Mouse (Mus musculus): Measurements from ENCODE around the gene Olfr218.
"Not testable (repeated sequence)": the region's sequence is repeated elsewhere in the genome, so short reads cannot be mapped to it uniquely, and the experiment has no call there.

The Olfr218 gene

DNA sequence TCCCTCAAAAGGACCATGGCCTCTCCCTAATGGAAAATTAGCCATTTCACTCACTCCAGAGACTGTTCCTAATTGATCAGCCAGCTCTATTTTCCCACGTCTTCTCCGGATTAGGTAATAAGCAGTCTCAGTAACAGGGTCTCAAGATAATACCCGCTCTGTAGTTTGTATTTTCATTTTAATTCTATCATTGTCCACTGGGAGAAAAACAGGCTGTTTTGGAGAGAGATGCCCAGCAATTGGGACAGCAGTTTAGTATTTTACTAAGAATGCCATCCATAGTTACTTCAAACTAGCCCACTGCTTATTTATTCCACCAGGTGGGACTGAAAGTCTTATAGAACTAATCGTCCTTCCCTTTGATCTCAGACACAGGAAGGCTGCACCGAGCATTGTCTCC is at the start of gene Olfr218:
Olfr218 (plus strand) TSS at position 301 of the 400 bp plus-strand sequence.
- no peak for DNase-seq

DNA sequence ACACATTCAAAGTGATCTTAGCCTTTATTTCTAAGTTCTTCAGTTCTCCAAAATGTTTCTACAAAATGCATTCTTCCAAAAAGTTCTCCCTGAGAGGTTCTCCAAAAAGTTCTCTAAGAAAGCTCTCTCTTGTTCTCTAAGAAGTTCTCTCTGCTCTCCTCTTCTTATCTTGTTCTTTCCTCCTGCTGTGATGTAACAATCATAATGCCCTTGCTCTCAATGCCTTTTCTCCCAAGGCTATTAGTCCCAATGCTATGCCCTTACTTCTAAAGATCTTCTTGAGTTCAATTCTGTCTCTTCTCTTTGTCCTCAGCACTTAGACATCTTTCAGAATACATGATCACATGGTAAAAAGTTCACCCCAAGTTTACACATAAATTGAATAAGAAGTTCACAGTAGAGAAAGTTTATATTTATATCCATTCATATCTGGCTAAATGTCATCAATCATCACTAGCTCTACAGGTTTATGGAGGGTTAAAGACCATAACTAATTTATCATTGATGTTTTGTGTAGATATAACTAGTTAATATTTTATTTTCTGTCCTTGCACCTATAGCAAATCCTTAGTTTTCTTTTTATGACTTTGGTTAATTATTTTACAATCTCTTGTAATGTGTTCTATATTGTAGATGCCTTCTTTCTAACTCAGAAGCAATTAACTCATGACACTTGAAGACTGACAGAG is 23.3 kb upstream of the Olfr218 start:
- no peak for DNase-seq

DNA sequence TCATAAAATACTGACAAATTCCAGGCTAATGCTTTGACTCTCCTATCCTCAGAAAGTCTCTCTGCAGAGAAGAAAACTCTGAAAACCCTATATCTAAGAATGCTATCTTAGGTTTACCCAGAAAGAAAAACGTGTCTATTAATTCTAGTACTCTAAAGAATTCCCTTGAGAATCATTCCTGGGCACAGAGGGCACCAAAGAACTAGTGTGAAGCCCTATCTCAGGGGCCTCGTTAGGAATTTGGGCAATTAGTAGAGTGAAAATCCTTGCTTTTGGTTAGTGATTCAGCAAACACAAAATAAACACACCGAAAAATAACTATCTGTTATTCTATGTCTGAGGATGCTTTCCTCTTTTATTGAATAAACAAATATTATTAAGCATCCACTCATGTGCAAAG is 7.1 kb upstream of the Olfr218 start, which contains the start of gene Olfr1406:
Olfr1406 (minus strand) TSS at position 101 of the 400 bp plus-strand sequence.
- no peak for DNase-seq

DNA sequence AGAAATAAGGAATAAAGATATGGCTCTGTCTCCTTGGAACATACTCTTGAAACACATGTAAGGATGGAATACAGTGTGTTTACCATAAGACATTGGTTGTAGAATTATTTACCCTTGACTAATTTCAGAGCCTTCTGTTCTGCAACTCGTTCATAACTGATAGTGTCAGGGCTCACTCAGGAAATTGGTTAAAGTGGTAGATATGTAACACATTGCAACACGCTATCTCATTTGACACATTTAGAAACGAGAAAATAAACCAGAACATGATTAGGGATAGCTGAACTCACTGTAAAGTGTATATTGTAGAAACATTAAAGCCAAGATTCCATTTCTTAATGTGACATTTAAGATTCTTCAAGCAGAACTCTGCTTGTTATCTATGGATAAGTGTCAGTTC is 5.5 kb upstream of the Olfr218 start:
- DNase-seq = no peak

DNA sequence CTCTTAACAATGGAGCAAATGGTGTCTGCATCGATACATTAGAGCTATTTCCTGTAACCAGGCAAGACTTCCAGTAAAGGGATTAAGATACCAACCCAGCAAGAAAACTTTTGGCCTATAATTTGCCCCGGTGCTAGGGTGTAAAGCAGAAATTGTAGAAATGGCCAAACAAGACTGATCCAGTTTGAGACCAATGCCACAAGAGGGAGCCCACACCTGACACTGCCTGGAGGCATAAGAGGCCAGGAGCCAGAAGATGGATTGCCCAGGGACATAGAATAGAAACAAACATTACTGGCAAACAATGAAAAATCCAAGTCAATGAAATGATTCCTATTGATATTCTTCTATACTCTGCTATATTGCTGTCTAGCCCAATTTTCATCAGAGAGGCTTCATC is 1.2 kb upstream of the Olfr218 start:
- no peak for DNase-seq

DNA sequence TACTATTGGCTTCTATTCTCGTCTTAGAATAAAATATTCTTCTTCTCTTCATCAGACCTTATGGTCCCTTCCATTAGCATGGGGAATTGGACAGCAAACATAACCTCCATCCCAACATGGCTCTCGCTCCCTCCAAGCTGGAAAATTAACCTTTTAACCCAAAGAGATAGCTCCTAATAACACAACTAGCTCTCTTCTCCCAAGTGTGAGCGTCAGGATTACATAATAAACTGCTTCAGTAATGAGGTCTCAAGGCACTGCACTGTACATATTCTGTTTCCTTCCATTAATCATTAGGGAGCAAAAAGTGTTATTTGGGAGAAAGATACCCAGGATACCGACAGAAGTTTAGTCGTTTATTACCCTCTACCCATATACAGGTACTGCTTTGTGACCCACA is 14.5 kb downstream of the Olfr218 start, which contains the start of gene Olfr1404:
Olfr1404 (plus strand) TSS at position 301 of the 400 bp plus-strand sequence.
- no peak for DNase-seq

DNA sequence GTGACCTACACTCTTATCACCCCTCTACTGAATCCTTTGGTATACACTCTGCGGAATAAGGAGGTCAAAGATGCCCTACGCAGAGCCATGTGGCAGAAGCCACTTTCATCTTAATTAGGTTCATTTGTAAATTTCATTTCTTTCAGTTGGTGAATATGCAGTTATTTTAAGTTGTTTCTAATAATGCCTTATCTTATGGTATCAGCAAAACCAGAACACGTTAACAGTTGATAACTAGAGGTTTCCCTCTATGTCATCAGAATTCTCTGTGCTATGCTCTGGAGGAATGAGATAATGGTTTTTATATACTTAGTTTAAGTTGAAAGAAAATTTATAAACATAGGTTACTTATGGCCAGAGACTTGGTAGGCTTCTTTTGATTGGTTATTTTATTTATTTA is 18.9 kb downstream of the Olfr218 start:
- DNase-seq = no peak

DNA sequence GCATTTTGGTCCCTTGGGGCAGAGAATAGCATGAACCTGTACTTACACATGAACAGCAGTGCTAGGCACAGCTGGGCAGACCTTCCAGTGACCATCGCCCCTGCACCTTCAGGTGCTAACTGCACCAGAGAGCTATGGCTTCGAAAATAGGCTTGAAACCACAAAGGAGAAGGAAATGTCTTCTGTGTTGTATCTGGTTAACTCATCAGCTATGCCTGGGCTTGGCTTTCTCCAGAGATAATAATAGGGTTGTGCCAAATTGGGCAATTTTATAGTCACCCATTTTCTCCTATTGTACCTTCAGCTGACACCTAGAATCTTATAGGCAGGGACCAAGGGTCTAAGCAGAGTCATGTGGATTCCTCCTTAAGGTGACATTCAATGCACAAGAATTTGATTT is 29.5 kb downstream of the Olfr218 start, which contains the start of gene Fcer1a:
Fcer1a (minus strand) TSS at position 134 of the 400 bp plus-strand sequence.
- no peak for DNase-seq

DNA sequence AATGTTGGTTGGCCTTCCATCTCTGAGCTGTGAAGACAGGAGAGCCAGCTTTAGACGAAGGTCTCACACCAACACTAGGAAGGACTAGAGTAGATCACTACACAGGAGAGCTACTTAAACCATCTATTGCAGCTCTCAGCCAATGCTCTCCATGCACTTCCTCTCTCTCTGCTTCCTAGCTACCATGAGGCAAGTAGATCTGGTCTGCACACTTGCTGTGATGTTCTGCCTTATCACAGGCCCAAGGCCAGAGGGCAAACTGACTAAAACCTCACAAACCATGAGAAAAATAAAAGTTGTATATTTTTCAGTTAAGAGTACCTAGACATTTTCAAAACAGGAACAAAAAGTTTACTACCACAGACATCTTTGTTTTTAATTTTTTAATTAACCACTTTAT is 39.4 kb downstream of the Olfr218 start:
- not testable (repeated sequence) for DNase-seq

DNA sequence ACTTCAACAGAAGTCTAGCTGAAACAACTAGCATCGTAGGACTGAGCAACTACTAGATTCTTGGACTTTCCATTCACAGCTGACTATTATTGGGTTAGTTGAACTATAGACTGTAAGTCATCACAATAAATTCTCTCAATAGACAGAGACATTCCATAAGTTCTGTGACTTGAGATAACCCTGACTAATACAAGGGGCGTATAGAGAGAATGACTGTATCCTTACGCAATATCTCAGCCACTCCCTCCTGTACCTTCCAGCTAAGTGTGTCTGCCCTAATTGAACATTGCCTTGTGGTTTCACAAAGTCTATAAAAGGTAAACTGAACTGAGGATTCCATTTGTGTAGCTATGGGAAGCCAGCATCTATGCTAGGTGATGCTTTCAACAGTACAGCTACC is 52.3 kb downstream of the Olfr218 start:
- no peak for DNase-seq
